In genomic region chr3:88145411-88145782, GRCm38 (mm10) we compare ENCODE assay signal across 8 mouse cellular contexts. TPM values are rescaled to one million over a fixed set of nuclear protein-coding genes. Genes with fewer than 3 reads are reported as not detected.
DNase-seq lines count a peak whose midpoint lies in the region; ATAC-seq and TF ChIP-seq lines count a peak whose summit lies in the region.

No protein-coding gene starts in this region.

- no peak overlapping the region for H3K27ac ChIP-seq in kidney, embryonic 16.5 days (ENCODE audit: low read length)
- peak overlapping the region; percentile 93 for H3K27ac ChIP-seq in embryonic fibroblast, embryonic 13.5 days (ENCODE audit: insufficient read depth, low read length)
- H3K27ac ChIP-seq in hindbrain, embryonic 10.5 days, result peak overlapping the region; percentile 93
- H3K27ac ChIP-seq in midbrain, embryonic 14.5 days (replicated peaks; ENCODE audit: low read depth, low read length), result peak overlapping the region; percentile 26; the same call in 1 of the 2 replicates

- 30% methylated on average over 4 of the region's 4 CpGs for WGBS in kidney, embryonic 16.5 days
- 36% methylated on average over 4 of the region's 4 CpGs for WGBS in hindbrain, embryonic 10.5 days
- WGBS in midbrain, embryonic 14.5 days, result 26% methylated on average over 4 of the region's 4 CpGs

- H3K27me3 ChIP-seq in kidney, embryonic 16.5 days (ENCODE audit: insufficient read depth, low read length), result no peaks in the 10 kb centered on the region
- H3K27me3 ChIP-seq in hindbrain, embryonic 10.5 days (ENCODE audit: insufficient read depth, poor library complexity, severe bottlenecking), result peaks cover 14% of the 10 kb centered on the region
- H3K27me3 ChIP-seq in midbrain, embryonic 14.5 days (ENCODE audit: control insufficient read depth, insufficient read depth, low read length), result peaks cover 9% of the 10 kb centered on the region

- no peak for TF ChIP-seq POLR2A in embryonic fibroblast, embryonic 13.5 days (IDR thresholded peaks at IDR 0.05; ENCODE audit: low read depth, low read length)

- H3K4me3 ChIP-seq in kidney, embryonic 16.5 days (ENCODE audit: low read length), result no peak overlapping the region
- H3K4me3 ChIP-seq in embryonic fibroblast, embryonic 13.5 days (ENCODE audit: insufficient read depth, low read length), result peak overlapping the region; percentile 67
- peak overlapping the region; percentile 70 for H3K4me3 ChIP-seq in hindbrain, embryonic 10.5 days
- no peak overlapping the region for H3K4me3 ChIP-seq in midbrain, embryonic 14.5 days (replicated peaks; ENCODE audit: low read depth, low read length)

- DNase-seq in kidney, adult 9 months, result no peak
- peak; percentile 36 for DNase-seq in MN1 (ENCODE audit: low spot score)
- no peak for DNase-seq in hindbrain, embryonic 10.5 days (ENCODE audit: low spot score)
- no peak for DNase-seq in midbrain, embryonic 14.5 days
- DNase-seq in embryo, embryonic 9.5 days (ENCODE audit: extremely low spot score), result no peak
- no peak for DNase-seq in natural killer cell, adult 2 months (ENCODE audit: low spot score in 2 of 2)

- H3K9ac ChIP-seq in kidney, embryonic 16.5 days (replicated peaks; ENCODE audit: low read length), result 0 out of 2 replicates have a peak overlapping the region, but pooled peaks have one; percentile 14
- H3K9ac ChIP-seq in midbrain, embryonic 14.5 days (replicated peaks; ENCODE audit: low read length), result peak overlapping the region; percentile 84; the same call in 1 of the 2 replicates

- H3K4me2 ChIP-seq in kidney, embryonic 16.5 days (replicated peaks; ENCODE audit: low read depth, low read length), result peak overlapping the region; percentile 76
- peak overlapping the region; percentile 95 for H3K4me2 ChIP-seq in midbrain, embryonic 14.5 days (ENCODE audit: low read length)

- H3K4me1 ChIP-seq in kidney, embryonic 16.5 days (ENCODE audit: insufficient read depth, low read length), result peaks cover 76% of the 10 kb centered on the region
- peaks cover 30% of the 10 kb centered on the region for H3K4me1 ChIP-seq in embryonic fibroblast, embryonic 13.5 days (ENCODE audit: control insufficient read depth, insufficient read depth, low read length)
- H3K4me1 ChIP-seq in hindbrain, embryonic 10.5 days (replicated peaks), result peaks cover 100% of the 10 kb centered on the region
- H3K4me1 ChIP-seq in midbrain, embryonic 14.5 days (ENCODE audit: control insufficient read depth, insufficient read depth, low read length), result peaks cover 53% of the 10 kb centered on the region

- TF ChIP-seq CTCF in embryonic fibroblast, embryonic 13.5 days (IDR thresholded peaks at IDR 0.05; ENCODE audit: borderline replicate concordance, insufficient read depth, low read length), result no peak

- no peaks in the 10 kb centered on the region for H3K9me3 ChIP-seq in kidney, embryonic 16.5 days (ENCODE audit: low read length)
- no peaks in the 10 kb centered on the region for H3K9me3 ChIP-seq in hindbrain, embryonic 10.5 days
- no peaks in the 10 kb centered on the region for H3K9me3 ChIP-seq in midbrain, embryonic 14.5 days (ENCODE audit: control insufficient read depth, low read length)

- ATAC-seq in kidney, embryonic 16.5 days (ENCODE audit: low FRiP score, low TSS enrichment), result no peak
- no peak for ATAC-seq in midbrain, embryonic 14.5 days (ENCODE audit: low FRiP score, low TSS enrichment)

- H3K36me3 ChIP-seq in kidney, embryonic 16.5 days (ENCODE audit: insufficient read depth, low read length), result no peaks in the 10 kb centered on the region
- no peaks in the 10 kb centered on the region for H3K36me3 ChIP-seq in hindbrain, embryonic 10.5 days
- H3K36me3 ChIP-seq in midbrain, embryonic 14.5 days (ENCODE audit: control insufficient read depth, insufficient read depth, low read length), result no peaks in the 10 kb centered on the region

RNA-seq across cellular contexts. Expression of gene Mef2d, which starts 3.2 kb away (rescaled TPM):
- polyA plus RNA-seq in kidney, embryonic 16.5 days (2015; fragmentation: Nextera tagmentation; extraction: Ambion mirVana), result 16.9 and 20.2 TPM in 2 replicates
- polyA plus RNA-seq in embryonic fibroblast, embryonic 13.5 days (2011; ENCODE audit: insufficient read length, low read depth, missing spikeins), result 49.1 and 57.0 TPM in 2 replicates
- polyA plus RNA-seq in hindbrain, embryonic 10.5 days (2016; fragmentation: Nextera tagmentation; extraction: Ambion mirVana), result 10.2 and 15.1 TPM in 2 replicates
- polyA plus RNA-seq in midbrain, embryonic 14.5 days (2014; fragmentation: Nextera tagmentation; extraction: Ambion mirVana), result 22.3 and 23.7 TPM in 2 replicates

Comparison
In these comparisons a context has a peak if more than half of its experiments do, and no peak if none do; other contexts are left out.
1. H3K4me3 ChIP-seq: peak in embryonic fibroblast, embryonic 13.5 days (single experiment) and hindbrain, embryonic 10.5 days (single experiment); none in kidney, embryonic 16.5 days (single experiment) and midbrain, embryonic 14.5 days (single experiment).